Mouse (Mus musculus) ES-Bruce4 (cell line): ENCODE measurements around the gene Herpud2. TPM values are rescaled to one million over a fixed set of nuclear protein-coding genes. Genes with fewer than 3 reads are reported as not detected.
A peak's percentile ranks its signal among the peaks of the same experiment; 100 is the strongest.

Experiments used
- H3K27ac ChIP-seq: 2 replicates; pipeline ENCODE4 v1.5.1; 2012; ENCODE audit warnings: low read length, inconsistent platforms; ENCODE audit not compliant: insufficient read depth
- H3K27me3 ChIP-seq: 2 replicates; pipeline ENCODE4 v1.6.1; 2012; ENCODE audit warnings: mild to moderate bottlenecking, low read length, inconsistent platforms; ENCODE audit not compliant: control insufficient read depth, poor library complexity, insufficient read depth, severe bottlenecking
- H3K36me3 ChIP-seq: 2 replicates; pipeline ENCODE4 v1.6.1; 2012; ENCODE audit warnings: inconsistent platforms, mild to moderate bottlenecking, low read length, moderate library complexity; ENCODE audit not compliant: control insufficient read depth, poor library complexity, insufficient read depth, severe bottlenecking
- H3K4me1 ChIP-seq: one replicate; pipeline ENCODE4 v1.8.1; 2011; ENCODE audit warnings: low read length; ENCODE audit not compliant: control insufficient read depth, insufficient read depth
- H3K4me3 ChIP-seq: 2 replicates; pipeline ENCODE4 v1.5.1; 2011; ENCODE audit warnings: low read depth, mild to moderate bottlenecking, low read length
- H3K9ac ChIP-seq: 2 replicates; pipeline ENCODE4 v1.6.1; 2012; ENCODE audit warnings: low read depth, mild to moderate bottlenecking, inconsistent platforms; ENCODE audit not compliant: poor library complexity, severe bottlenecking
- H3K9me3 ChIP-seq: replicated peaks from 2 replicates; pipeline ENCODE4 v1.6.1; 2012; ENCODE audit warnings: mild to moderate bottlenecking, low read length, inconsistent platforms; ENCODE audit not compliant: control insufficient read depth, poor library complexity, insufficient read depth, severe bottlenecking
- CTCF ChIP-seq: IDR thresholded peaks from one replicate; pipeline ENCODE4 v1.8.1; 2011; ENCODE audit warnings: low read depth, low read length
- EP300 ChIP-seq: IDR thresholded peaks from 2 replicates; pipeline ENCODE4 v1.6.1; 2011; ENCODE audit warnings: low read depth, low read length; ENCODE audit not compliant: insufficient read depth
- POLR2A ChIP-seq: IDR thresholded peaks from one replicate; pipeline ENCODE4 v1.8.1; 2011; ENCODE audit warnings: low read length; ENCODE audit not compliant: insufficient read depth
- polyA plus RNA-seq: library from polyadenylated mRNA; stranded (reverse); fragments of >200 nt; gene quantifications from 2 replicates; pipeline ENCODE4 v1.2.4, GENCODE M21; 2011; ENCODE audit warnings: low read depth; ENCODE audit not compliant: missing spikeins, insufficient read depth, insufficient read length

Herpud2 gene
- polyA plus RNA-seq, 1 experiment: 40.7 TPM

DNA sequence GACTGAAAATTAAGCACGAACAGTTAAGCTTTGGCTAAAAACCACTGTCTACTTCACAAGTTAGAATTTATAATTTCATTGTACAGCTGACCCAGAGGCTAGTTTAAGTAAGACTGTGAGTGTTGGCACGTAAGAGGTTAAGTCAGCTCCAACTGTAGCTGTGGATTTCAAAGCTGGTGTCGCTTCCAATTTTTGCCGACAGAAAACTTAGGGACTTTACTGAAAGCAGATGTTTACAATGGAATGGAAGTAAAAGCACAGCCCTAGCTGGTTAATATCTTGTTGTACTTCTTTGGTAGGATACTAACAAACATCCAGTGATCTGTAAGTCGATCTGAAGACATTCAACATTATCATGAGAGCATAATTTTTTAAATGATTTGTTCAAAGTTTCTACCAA, 23.0 kb upstream of the Herpud2 start:
- Histone ChIP-seq H3K4me3 (no peak overlapping the region), H3K9ac (no peak overlapping the region), H3K36me3 (no peaks in the 10 kb centered on the region), H3K4me1 (no peaks in the 10 kb centered on the region), H3K27me3 (no peaks in the 10 kb centered on the region), H3K9me3 (no peaks in the 10 kb centered on the region), H3K27ac (no peak overlapping the region)
- TF ChIP-seq POLR2A (no peak), EP300 (no peak), CTCF (no peak)

DNA sequence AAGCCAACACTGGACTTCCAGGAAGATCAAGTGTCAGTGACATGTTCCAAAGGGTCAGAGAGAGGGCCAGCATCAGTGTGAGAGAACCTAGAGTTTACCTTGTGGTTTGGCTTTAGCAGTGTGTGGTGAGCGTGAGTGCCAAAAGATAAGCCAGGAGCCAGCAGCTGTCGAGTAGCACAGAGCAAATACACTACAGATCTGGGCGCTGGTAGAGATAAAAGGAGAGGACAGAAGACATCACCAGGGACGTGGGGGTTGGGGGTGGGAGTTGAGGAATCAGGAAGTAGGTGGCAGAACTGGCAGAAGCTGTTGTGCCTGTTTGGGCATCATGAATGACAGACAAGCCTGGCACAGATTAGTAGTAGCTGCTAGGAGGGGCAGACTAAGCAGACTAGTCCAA, 21.6 kb upstream of the Herpud2 start:
- H3K4me3 ChIP-seq: no peak overlapping the region
- H3K4me1 ChIP-seq: no peaks in the 10 kb centered on the region
- H3K9me3 ChIP-seq: no peaks in the 10 kb centered on the region
- TF ChIP-seq POLR2A: no peak
- no peak for TF ChIP-seq CTCF
- TF ChIP-seq EP300: no peak
- H3K9ac ChIP-seq: no peak overlapping the region
- no peak overlapping the region for H3K27ac ChIP-seq
- H3K36me3 ChIP-seq: no peaks in the 10 kb centered on the region
- no peaks in the 10 kb centered on the region for H3K27me3 ChIP-seq

DNA sequence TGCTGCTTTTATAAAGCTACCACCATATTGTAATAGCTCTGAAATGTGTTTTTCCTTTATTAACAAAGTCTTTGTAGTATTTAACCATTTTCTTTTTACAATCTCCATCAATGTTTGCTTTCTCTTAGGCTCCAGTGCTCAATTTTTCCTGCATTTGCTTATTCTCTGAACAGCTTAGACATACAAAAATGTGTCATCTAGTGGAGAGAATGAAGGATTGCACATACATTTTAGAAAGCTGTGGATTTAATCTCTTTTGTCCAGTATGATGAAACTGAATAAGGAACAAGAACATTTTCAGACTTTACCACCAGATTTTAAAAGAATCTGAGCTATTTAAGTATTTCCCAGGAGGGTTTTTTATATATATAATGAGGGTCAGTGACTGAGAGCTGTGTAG, 18.0 kb upstream of the Herpud2 start:
- H3K4me1 ChIP-seq: no peaks in the 10 kb centered on the region
- H3K9me3 ChIP-seq: no peaks in the 10 kb centered on the region
- H3K27me3 ChIP-seq: no peaks in the 10 kb centered on the region
- no peak overlapping the region for H3K4me3 ChIP-seq
- no peak for TF ChIP-seq CTCF
- TF ChIP-seq EP300: no peak
- no peak for TF ChIP-seq POLR2A
- no peak overlapping the region for H3K9ac ChIP-seq
- no peak overlapping the region for H3K27ac ChIP-seq
- H3K36me3 ChIP-seq: no peaks in the 10 kb centered on the region

DNA sequence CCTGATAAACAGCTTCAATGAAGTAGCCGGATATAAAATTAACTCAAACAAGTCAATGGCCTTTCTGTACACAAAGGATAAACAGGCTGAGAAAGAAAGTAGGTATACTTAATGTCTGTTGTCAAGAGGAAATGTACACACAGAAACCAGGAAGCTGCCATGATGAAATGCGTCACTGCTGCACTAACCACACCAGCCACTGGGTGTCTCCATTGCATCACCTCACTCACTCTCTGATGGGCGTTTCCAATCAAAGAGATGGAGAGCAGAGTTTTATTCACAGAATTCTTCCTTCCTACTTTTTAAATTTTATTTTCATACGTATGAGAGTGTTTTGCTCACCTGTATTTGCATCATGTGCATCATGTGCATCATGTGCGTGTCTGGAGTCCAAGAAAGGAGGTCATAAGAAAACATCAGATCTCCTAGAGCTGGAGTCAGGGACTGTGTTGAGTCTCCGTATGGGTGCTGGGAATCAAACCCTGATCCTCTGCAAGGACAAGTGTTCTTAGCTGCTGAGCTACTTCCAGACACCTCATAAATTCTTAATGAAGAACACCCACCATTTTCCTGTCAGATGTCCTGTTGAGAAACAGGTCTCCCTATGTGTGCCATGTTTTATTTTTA, 16.0 kb upstream of the Herpud2 start:
- Histone ChIP-seq H3K9me3 (no peaks in the 10 kb centered on the region), H3K4me3 (no peak overlapping the region), H3K4me1 (no peaks in the 10 kb centered on the region), H3K9ac (no peak overlapping the region), H3K36me3 (no peaks in the 10 kb centered on the region), H3K27ac (no peak overlapping the region), H3K27me3 (no peaks in the 10 kb centered on the region)
- peak; percentile 79 for TF ChIP-seq CTCF
- TF ChIP-seq EP300: no peak
- TF ChIP-seq POLR2A: no peak

DNA sequence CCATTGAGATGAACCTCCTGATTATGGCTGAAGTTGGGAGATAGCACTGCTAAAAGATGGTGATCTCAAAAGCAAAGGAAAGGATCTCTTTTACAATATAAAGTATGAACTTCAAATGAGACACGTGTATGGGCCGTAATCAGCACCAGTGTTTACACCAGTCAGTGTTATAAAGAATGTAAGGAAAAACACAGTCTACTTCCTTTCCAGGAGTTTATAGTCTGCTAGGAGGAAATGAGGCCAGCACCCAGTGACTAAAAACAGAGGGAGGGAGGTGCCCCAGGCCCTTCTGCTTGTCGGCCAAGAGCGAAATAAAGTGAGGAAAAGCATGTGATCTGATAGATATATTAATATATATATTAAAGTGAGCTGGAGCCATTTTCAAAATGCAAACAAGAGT, 6.6 kb upstream of the Herpud2 start:
- H3K27ac ChIP-seq: no peak overlapping the region
- TF ChIP-seq CTCF: no peak
- no peaks in the 10 kb centered on the region for H3K27me3 ChIP-seq
- no peaks in the 10 kb centered on the region for H3K9me3 ChIP-seq
- no peak overlapping the region for H3K4me3 ChIP-seq
- no peaks in the 10 kb centered on the region for H3K36me3 ChIP-seq
- no peak overlapping the region for H3K9ac ChIP-seq
- H3K4me1 ChIP-seq: no peaks in the 10 kb centered on the region

DNA sequence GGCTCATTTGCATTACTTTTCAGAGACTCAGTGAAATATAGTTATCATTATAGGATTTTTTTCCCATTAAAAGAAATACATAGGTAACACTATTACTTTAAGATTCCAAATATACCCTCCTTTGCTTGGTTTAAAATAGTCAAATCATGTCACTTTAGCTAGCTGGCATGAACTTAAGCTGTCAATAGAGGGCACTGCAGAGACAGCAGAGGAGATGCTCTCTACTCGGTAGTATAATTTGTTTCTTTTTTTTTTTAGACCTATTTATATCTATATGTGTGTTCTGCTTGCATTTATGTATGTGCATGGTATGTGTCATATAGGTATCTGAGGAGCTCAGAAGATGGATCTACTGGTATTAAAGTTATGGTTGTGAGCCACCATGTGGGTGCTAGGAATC, 4.8 kb upstream of the Herpud2 start:
- Histone ChIP-seq H3K27me3 (no peaks in the 10 kb centered on the region), H3K4me1 (no peaks in the 10 kb centered on the region), H3K27ac (no peak overlapping the region), H3K9me3 (no peaks in the 10 kb centered on the region), H3K9ac (no peak overlapping the region), H3K36me3 (no peaks in the 10 kb centered on the region), H3K4me3 (no peak overlapping the region)
- TF ChIP-seq POLR2A (no peak), EP300 (no peak), CTCF (no peak)
